Mouse (Mus musculus): ENCODE results near the gene Tcap.

Tcap gene

GRCm38 (mm10) chr11:98412273-98412796 lies 28.7 kb downstream of the Tcap start, which contains the start of gene Erbb2:
TSS of gene Erbb2 (plus strand) at chr11:98412470.
- DNase-seq (ENCODE audit: low read depth, low spot score) = no peak

GRCm38 (mm10) chr11:98412797-98413301 lies 29.2 kb downstream of the Tcap start:
- DNase-seq (ENCODE audit: low read depth, low spot score) = no peak

GRCm38 (mm10) chr11:98413731-98414130 lies 30.1 kb downstream of the Tcap start:
- DNase-seq (ENCODE audit: low read depth, low spot score) = no peak

- no peak for DNase-seq (ENCODE audit: low read depth, low spot score)
These were observed 30.6 kb downstream of the Tcap start for GRCm38 (mm10) chr11:98414162-98414561.

- no peak for DNase-seq (ENCODE audit: low read depth, low spot score)
These were observed 33.5 kb downstream of the Tcap start for GRCm38 (mm10) chr11:98417074-98417473.

GRCm38 (mm10) chr11:98418273-98418672 lies 34.7 kb downstream of the Tcap start:
- DNase-seq (ENCODE audit: low read depth, low spot score) = no peak

GRCm38 (mm10) chr11:98418939-98419547 lies 35.4 kb downstream of the Tcap start:
- no peak for DNase-seq (ENCODE audit: low read depth, low spot score)

GRCm38 (mm10) chr11:98426592-98426991 lies 43.0 kb downstream of the Tcap start:
- no peak for DNase-seq (ENCODE audit: low read depth, low spot score)

- DNase-seq (ENCODE audit: low read depth, low spot score) = no peak
These were observed 44.8 kb downstream of the Tcap start for GRCm38 (mm10) chr11:98428436-98428835.

- DNase-seq (ENCODE audit: low read depth, low spot score) = no peak
These were observed 48.3 kb downstream of the Tcap start for GRCm38 (mm10) chr11:98431743-98432502.
